Mouse (Mus musculus) thymus, postnatal 25 days (tissue): Measurements from ENCODE around the gene 2300002M23Rik.

Experiments
- DNase-seq: peaks from one replicate; pipeline ENCODE4 v3.0.0; 2022

Gene 2300002M23Rik

DNA sequence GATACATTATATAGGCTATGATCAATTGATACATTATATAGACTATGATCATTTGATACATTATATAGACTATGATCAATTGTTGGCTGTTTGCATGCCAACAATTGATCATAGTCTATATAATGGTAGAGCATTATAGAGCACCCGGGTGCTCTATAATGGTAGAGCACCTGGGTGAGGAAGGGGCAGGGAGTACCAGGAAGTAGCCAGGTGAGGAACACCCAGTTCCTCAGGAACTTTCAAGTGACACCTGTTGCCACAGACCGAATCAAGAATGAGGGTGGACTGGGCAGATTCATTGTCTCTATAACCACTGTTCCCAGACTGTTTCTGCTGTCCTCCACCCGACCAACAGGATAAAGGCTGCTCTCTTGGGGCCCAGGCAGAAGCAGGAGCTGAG, at the start of gene 2300002M23Rik:
Gene 2300002M23Rik (plus strand): TSS at position 301 of the 400 bp plus-strand sequence.
- DNase-seq = no peak

GRCm38 (mm10) chr17:35517526-35517925, 49.7 kb upstream of the 2300002M23Rik start:
- DNase-seq = no peak

DNA sequence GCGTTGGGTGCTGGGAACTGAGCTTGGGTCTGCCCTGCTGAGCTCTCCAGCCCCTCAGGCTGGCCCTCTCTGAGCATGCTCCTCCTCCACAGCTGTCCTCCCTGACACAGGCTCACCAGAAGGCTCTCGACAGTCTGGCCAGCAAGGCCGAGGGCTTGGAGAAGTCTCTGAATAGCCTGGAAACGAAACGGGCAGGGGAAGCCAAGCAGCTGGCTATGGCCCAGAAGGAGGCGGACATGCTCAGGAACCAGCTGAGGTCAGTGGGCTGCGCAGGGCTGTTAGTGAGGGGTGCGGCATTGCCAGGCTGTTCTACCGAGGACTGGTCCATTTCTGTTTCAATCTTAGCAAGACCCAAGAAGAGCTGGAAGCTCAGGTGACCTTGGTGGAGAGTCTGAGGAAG, 42.9 kb upstream of the 2300002M23Rik start:
- no peak for DNase-seq

- peak; percentile 59 for DNase-seq
These were observed 40.6 kb upstream of the 2300002M23Rik start for GRCm38 (mm10) chr17:35526644-35527043.

DNA sequence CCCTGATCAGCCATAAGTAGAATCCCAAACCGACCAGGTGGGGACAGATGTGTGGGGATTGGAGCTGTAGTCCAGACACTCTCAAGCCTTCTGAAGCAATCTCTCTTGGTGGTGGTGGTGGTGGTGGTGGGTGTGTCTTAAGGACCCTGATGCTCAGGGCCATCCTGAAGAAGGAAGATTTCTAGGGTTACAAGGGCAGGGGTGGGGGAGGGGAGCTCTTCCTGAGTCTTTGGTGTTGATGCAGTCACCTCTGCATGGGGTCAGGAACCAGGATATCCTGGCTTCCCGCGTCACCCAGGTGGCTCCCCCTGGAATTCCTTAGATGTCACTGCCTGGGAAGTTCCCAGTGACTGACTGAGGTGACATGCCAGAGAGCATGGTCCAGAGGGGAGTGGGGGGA, 34.9 kb upstream of the 2300002M23Rik start:
- DNase-seq = no peak

- no peak for DNase-seq
These were observed 34.3 kb upstream of the 2300002M23Rik start, which contains the start of gene Psors1c2 for GRCm38 (mm10) chr17:35532901-35533300. Gene Psors1c2, plus strand, starts transcription at chr17:35533201.

DNA sequence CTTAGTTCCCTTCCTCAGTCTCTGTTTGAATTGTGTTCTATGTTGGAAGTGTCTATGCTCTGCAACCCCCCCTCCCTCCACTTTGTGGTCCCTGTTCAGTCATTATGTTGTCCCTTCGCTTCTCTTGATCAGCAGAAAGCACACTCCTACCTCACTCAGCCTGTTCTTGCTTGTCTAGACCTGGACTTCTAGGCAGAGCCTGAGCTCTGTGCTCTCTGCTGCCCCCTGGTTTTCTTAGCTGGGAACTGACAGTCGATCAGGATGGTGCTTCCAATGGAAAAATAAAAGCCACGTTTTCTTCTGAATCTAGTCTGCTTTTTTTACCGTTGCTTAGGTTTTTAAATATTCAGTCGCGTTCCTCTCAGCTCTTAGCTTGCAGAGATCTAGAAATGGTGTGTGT, 32.9 kb upstream of the 2300002M23Rik start:
- DNase-seq = peak; percentile 77

- no peak for DNase-seq
These were observed 29.8 kb upstream of the 2300002M23Rik start for GRCm38 (mm10) chr17:35537421-35537820.

GRCm38 (mm10) chr17:35538476-35538875, 28.8 kb upstream of the 2300002M23Rik start:
- DNase-seq = no peak

DNA sequence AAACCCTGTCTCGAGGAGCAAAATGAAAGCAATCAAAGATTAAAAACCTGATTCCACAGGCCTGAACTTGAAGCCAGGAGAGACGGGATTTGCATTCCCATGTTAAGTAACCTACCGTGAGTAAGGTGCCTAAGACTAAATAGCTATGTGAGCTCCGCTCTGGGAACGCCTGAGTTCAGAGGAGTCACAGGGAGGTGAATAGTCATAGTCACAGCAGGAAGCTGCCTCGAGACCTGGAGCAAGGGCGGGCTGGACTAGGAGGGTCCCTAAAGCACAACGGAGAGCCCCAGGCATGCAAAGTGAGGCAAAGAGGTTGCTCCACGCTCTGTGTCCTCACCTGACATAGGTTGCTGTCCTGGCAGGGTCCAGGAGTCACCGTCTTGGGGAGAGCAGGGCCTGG, 27.7 kb upstream of the 2300002M23Rik start:
- no peak for DNase-seq

DNA sequence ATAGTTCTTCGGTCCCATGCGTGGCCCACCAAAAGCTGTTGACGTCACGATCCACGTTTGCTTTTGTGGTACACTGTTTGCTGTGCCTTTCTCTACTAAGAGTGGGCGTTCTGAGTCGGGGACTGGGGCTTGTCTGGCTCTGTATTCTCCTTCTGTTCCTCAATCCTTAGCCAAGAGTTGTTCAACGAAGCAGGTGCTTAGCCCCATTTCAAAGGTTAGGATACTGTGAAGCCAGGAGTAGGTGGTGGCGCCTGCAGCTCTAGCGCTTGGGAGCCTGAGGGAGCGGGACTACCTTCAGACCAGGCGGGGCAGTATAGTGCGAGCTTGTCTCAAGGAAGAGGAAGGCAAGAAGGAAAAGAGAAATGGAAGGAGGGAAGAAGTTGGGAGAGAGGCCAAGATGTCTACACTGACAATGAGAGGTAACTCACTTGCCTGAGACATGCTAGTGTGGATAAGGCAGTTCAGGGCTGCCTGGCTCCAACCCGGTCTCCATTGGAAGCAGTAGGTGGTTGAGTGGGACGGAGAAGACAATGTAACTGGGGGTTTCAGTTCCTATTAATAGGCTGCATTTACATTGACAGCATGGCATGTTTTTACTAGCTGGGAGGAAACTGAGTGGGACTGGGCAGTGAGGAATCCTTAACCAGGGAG, 24.4 kb upstream of the 2300002M23Rik start:
- DNase-seq = no peak

- no peak for DNase-seq
These were observed 23.8 kb upstream of the 2300002M23Rik start for GRCm38 (mm10) chr17:35543412-35543861.

GRCm38 (mm10) chr17:35544001-35544400, 23.2 kb upstream of the 2300002M23Rik start:
- no peak for DNase-seq

DNA sequence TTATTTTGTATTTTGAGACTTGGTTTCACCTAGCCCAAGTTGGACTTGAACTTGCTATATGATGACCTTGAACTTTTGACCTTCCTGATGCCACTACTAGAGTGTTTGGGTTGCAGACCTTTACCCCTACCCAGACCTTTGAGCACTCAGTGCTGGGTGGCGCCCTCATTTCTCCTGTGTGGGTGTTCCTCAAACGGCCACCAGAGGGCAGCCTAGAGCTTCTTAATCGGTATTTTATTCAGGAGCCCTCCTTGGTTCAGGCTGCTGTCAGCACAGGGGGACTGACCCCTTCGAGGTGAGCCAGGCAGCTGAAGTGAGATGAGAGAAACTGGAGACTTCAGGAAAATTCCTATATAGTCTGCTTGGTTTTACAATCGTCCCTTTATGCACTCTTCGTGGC, 22.6 kb upstream of the 2300002M23Rik start:
- peak; percentile 55 for DNase-seq

DNA sequence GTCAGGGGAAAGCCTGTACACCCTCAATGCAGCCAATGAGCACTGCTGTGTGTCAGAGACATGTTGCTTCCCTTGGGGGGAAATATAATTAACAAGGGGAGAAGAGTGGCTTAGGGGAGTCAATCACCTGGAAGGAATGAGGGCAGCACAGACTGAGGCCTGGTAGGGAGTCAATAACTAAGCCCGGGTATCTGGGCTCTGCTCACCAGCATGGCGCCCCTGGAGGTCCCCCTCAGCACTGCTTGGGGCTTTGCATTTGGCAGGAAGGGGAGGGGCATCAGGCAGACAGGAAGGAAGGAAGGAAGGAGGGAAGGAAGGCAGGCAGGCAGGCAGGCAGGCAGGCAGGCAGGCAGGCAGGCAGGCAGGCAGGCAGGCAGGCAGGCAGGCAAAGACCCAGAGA, 19.8 kb upstream of the 2300002M23Rik start:
- no peak for DNase-seq

DNA sequence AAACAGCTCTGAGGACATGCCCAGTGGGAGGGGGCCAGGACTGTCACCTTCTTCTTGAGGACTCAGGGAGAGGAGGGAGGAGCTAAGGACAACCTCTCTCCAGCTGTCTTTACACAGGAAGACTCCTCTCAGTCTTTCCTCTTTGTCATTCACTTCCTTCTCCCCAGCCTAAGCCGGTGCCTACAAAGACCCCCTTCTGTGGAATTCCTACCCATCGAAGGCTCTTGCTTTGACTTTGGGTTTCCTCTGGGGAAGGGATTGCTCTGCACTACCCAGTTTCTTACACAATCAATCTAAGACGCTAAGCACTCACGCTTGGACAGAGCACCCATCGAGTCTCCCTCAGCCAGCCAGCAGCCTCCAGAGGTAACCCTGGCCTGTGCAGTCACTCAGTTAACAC, 18.6 kb upstream of the 2300002M23Rik start:
- no peak for DNase-seq

- DNase-seq = no peak
These were observed 17.7 kb upstream of the 2300002M23Rik start for GRCm38 (mm10) chr17:35549437-35550142.

- no peak for DNase-seq
These were observed 17.1 kb upstream of the 2300002M23Rik start for GRCm38 (mm10) chr17:35550143-35550494.

- DNase-seq = no peak
These were observed 16.4 kb upstream of the 2300002M23Rik start for GRCm38 (mm10) chr17:35550871-35551270.

GRCm38 (mm10) chr17:35551881-35552414, 15.3 kb upstream of the 2300002M23Rik start, which contains the start of gene Cdsn:
Gene Cdsn, plus strand, starts transcription at chr17:35552128.
- DNase-seq = no peak

DNA sequence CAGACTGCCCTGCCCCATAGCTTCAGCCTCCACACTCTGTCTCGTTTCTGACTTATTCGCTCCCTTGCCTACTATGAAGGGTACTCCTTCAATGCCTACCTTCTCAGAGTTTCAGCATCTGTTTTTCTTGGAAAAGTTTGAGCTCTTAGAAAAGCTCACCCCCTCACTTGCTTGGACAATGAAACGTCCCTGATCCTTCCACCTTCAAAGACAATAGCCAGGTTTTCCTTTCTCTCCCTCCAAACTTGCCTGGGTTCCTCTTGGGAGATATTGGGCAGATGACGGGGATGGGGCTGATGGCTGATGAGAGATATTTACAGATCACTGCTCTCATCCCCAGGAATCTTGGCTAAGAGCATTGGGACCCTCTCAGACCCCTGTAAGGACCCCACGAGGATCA, 12.9 kb upstream of the 2300002M23Rik start:
- no peak for DNase-seq

GRCm38 (mm10) chr17:35554761-35555397, 12.4 kb upstream of the 2300002M23Rik start:
- DNase-seq = no peak

DNA sequence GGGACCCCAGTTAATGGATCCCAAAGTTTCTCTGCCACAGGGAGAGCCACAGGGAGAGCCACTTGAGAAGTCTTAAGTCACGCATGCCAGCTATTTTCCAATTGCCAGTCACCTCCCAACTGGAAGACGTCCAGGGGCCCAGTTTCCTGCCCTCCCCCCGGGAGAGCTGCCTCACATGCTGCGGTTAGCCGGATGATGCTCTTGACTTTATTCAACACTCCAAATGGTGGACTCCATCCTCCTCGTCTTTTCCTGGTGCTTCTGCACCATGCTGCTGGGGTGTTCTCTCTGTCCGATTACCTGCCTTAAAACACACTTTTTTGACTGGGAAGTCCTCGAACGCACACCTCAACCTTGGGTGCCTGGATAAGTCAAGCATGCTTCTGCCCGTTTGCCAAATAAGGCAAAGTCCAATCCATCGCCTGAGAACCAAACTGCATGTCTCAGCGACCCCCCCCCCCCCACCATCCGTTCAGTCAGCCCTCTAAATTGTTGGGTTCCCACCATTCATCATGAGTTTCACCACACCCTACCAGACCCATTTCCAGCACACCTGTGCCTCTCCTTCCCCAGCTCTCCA, 11.0 kb upstream of the 2300002M23Rik start:
- no peak for DNase-seq
